Comparison of ENCODE assay signal across 31 mouse cellular contexts in the genomic region with DNA sequence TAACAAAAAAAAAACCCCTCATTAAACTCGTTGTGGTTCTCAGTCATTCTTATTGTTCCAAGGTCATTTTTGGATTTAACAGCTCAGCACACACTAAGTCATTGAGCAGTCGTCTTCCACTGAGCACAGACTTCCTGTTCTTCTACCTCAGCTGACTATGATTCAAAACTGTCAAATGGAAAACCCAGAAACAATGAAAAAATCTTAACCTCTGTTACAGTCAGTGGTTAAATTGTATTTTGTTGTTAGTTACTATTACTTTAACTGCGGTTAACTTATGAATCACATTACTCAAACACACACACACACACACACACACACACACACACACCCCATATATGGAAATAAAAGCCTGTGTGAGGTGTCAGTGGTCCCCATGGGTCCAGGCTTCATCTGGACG.
A peak's percentile ranks its signal among the peaks of the same experiment; 100 is the strongest.
DNase-seq lines count a peak whose midpoint lies in the region; ATAC-seq lines count a peak whose summit lies in the region.
"Had no signal": no experiment of that assay in that cellular context is flagged by ENCODE, and none has a peak within 500 bp of the region (broad histone marks: within the 10 kb centered on the region; RNA-seq: fewer than 3 reads in every experiment).

No protein-coding gene starts in this region.

- H3K4me1 ChIP-seq in forebrain, embryonic 15.5 days: no peaks in the 10 kb centered on the region
- H3K4me1 ChIP-seq: forebrain, embryonic 12.5 days; intestine, embryonic 15.5 days; midbrain, embryonic 15.5 days; neural tube, embryonic 12.5 days had no signal

- H3K27me3 ChIP-seq in forebrain, embryonic 15.5 days: no peaks in the 10 kb centered on the region
- H3K27me3 ChIP-seq: forebrain, embryonic 12.5 days; heart, embryonic 13.5 days; hindbrain, embryonic 15.5 days; intestine, embryonic 15.5 days; liver, embryonic 15.5 days; lung, embryonic 15.5 days; megakaryocyte, embryonic 14.5 days; midbrain, embryonic 15.5 days; neural tube, embryonic 12.5 days had no signal

- H3K4me2 ChIP-seq in forebrain, embryonic 15.5 days (replicated peaks): no peak overlapping the region
- H3K4me2 ChIP-seq: forebrain, embryonic 12.5 days; heart, embryonic 13.5 days; hindbrain, embryonic 15.5 days; intestine, embryonic 15.5 days; liver, embryonic 15.5 days; lung, embryonic 15.5 days; midbrain, embryonic 15.5 days; neural tube, embryonic 12.5 days had no signal

- no peaks in the 10 kb centered on the region for H3K36me3 ChIP-seq in forebrain, embryonic 15.5 days
- H3K36me3 ChIP-seq: forebrain, embryonic 12.5 days; heart, embryonic 13.5 days; hindbrain, embryonic 10.5 days; hindbrain, embryonic 15.5 days; intestine, embryonic 15.5 days; liver, embryonic 15.5 days; lung, embryonic 15.5 days; midbrain, embryonic 15.5 days; neural tube, embryonic 12.5 days had no signal

- DNase-seq in CD4-positive, CD25-positive, alpha-beta regulatory T cell, adult 2 months (ENCODE audit: low read depth, low spot score): peak; percentile 67
- DNase-seq in cerebellum, adult 11-12 months: no peak
- no peak for DNase-seq in kidney, postnatal 10 days
- DNase-seq in lung, postnatal 25 days (ENCODE audit: low spot score): no peak
- DNase-seq: adrenal gland, adult 2 months; adrenal gland, postnatal 36 days; cerebellum, adult 9-11 months; gastrocnemius, postnatal 10 days; heart, postnatal 10 days; kidney, adult 2 months; layer of hippocampus, postnatal 36 days; liver; lung, postnatal 36 days; right cerebral cortex, adult 18-20 months; spleen, adult 18-20 months; thymus, postnatal 4 days had no signal

- ATAC-seq in activated CD4-positive, CD25-positive, alpha-beta regulatory T cell, adult 4 months: peak; percentile 69
- ATAC-seq in inflammation-experienced regulatory T-cells, adult 6 months: peak; percentile 76
- no peak for ATAC-seq in forebrain, embryonic 15.5 days (replicated peaks)
- ATAC-seq: intestine, embryonic 15.5 days; midbrain, embryonic 15.5 days had no signal

- H3K27ac ChIP-seq in forebrain, embryonic 15.5 days (replicated peaks): no peak overlapping the region
- H3K27ac ChIP-seq: forebrain, embryonic 12.5 days; heart, embryonic 13.5 days; hindbrain, embryonic 10.5 days; hindbrain, embryonic 15.5 days; intestine, embryonic 15.5 days; kidney, postnatal 0 days; liver, embryonic 15.5 days; lung, embryonic 15.5 days; midbrain, embryonic 15.5 days; neural tube, embryonic 12.5 days had no signal

- no peak overlapping the region for H3K9ac ChIP-seq in forebrain, embryonic 15.5 days (replicated peaks)
- H3K9ac ChIP-seq: forebrain, embryonic 12.5 days; heart, embryonic 13.5 days; hindbrain, embryonic 15.5 days; intestine, embryonic 15.5 days; liver, embryonic 15.5 days; lung, embryonic 15.5 days; midbrain, embryonic 15.5 days; neural tube, embryonic 12.5 days had no signal

- WGBS in forebrain, embryonic 15.5 days: 75% methylated on average over 4 of the region's 4 CpGs

- no peak overlapping the region for H3K4me3 ChIP-seq in forebrain, embryonic 15.5 days
- H3K4me3 ChIP-seq: erythroblast, embryonic 14.5 days; forebrain, embryonic 12.5 days; heart, embryonic 13.5 days; hindbrain, embryonic 10.5 days; hindbrain, embryonic 15.5 days; intestine, embryonic 15.5 days; liver, embryonic 15.5 days; lung, embryonic 15.5 days; megakaryocyte, embryonic 14.5 days; midbrain, embryonic 15.5 days; neural tube, embryonic 12.5 days had no signal

- no peaks in the 10 kb centered on the region for H3K9me3 ChIP-seq in forebrain, embryonic 15.5 days
- H3K9me3 ChIP-seq: forebrain, embryonic 12.5 days; heart, embryonic 13.5 days; hindbrain, embryonic 10.5 days; hindbrain, embryonic 15.5 days; intestine, embryonic 15.5 days; liver, embryonic 15.5 days; lung, embryonic 15.5 days; megakaryocyte, embryonic 14.5 days; midbrain, embryonic 15.5 days; neural tube, embryonic 12.5 days had no signal
